Mouse (Mus musculus) right cerebral cortex, adult 18-20 months (tissue): ENCODE measurements around the gene Tns1.

Experiments used
- DNase-seq: peaks from one replicate; pipeline ENCODE4 v3.0.0; 2022; ENCODE audit warnings: mixed read lengths

The Tns1 gene

DNA sequence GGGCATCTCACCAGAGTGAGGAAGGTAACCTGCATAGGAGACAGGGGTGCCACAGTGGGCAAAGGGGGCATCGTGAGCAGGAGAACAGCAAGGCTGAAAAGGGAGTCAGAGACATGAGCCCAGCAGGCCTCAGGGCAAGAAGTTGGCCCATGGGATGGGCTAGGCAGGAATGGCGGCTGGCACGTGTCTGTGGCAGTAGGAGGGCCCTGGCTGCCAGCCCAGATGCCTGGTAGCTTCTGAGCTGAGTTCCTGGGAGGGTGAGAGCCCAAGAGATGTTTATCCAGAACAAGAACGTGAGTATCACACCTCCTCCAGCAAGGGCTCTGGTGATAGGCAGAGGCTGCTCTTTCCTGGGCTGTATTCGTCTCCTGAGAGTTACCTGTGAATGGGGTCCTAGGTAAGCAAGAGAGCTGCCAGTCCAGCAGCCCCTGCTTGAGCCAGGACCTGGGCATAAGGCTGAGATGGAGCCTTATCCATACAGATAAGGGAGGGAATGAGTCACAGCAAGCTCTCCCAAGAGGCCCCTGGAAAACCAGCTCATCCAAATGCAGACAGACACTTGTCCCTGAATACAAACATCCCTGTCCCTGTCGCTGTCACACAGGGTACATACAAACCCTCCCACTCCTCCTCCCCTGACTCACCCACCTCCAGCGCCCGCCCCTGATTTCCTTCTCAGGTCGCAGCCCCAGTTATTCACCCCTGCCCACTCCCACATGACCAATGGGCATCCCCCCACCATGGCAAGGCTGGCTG, 2.2 kb downstream of the Tns1 start:
- DNase-seq: peak; percentile 55

DNA sequence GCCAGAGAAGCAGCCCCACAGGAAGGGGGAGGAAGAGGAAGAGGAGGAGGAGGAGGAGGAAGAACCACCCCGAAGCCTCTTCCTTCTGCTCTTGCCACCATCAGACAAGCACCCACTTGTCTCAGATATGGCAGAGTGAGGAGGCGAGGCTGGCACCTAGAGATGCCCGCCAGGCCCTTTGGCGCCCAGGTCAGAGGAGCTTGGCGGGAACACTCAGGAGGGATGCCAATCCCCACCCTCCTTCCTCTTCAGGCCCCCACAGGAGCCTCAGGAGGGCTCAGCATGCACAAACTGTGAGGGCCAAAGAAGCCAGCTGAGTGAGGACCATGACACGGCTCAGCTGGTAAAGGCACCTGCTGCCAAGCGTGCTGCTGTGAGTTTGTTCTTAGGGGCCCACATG, 3.1 kb downstream of the Tns1 start:
- no peak for DNase-seq

DNA sequence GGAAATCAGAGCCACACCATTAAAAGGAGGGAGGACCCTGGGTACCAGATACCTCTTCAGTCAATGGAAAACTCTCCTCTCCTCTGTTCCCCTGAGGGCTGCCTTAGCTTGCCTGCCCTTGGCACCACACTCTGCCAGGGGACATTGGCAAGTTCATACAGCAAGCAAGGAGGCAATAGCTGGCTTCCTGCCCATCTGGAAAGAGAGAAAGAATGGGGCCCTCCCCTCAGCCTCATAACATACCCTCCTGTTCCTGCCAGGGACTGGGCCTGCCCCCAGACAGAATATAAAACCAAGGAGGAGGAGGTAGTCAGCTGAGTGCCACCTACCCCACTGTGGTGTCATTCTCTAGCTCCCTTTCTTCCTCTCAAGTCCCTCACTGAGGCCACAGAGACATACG, 5.1 kb downstream of the Tns1 start:
- DNase-seq: no peak

DNA sequence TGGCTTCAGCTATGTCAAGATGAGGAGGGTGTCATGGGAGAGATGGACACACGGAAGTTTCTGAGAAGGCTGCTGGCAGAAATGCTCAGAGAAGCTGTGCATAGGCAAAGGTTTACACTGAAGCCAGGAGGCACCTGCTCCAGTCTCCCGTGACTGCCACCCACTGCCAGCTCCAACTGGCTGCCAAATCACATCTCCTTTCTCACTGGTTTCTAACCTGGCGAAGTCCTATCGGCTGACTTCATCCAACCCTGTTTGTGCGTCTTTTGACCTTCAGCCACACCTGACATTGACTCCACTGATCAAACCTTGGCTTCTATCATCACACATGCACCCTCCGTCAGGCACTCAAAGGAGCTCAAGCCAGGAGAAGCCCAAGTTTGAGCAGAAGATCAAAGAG, 6.4 kb downstream of the Tns1 start:
- DNase-seq: no peak

DNA sequence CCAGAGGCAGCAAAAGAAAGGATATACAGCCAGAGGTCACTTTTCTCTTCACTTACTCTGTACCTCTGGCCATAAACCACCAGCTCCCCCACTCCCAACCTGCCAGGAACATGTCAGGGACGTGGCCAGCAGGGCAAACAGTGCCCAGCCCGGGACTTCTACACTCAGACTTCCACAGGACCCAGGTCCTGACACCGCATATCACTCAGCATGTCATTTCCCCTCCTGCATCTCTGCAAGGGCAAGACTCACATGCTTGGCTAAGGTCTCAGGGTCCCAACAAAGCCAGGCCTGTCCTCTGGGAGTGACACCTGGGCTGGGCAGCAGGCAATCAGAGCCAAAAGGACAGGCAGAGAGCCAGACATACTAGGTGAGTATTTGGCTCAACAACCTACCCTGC, 11.2 kb downstream of the Tns1 start:
- DNase-seq: no peak

DNA sequence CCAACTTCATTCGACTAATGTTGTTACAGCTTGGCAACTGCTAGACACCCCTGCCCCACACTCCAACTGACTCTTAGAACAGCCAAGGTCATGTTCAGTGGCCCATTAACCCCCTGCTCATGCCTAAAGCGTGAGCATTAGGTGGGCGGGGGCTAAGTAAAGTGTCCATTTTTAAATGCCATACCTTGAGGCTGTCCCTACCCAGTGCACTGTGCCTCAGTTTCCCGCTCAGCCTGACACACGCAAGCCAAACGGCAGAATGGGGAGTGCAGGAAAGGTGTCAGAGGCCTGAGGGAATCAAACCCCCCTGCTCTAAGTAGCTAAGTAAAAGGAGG, 12.6 kb downstream of the Tns1 start:
- no peak for DNase-seq

DNA sequence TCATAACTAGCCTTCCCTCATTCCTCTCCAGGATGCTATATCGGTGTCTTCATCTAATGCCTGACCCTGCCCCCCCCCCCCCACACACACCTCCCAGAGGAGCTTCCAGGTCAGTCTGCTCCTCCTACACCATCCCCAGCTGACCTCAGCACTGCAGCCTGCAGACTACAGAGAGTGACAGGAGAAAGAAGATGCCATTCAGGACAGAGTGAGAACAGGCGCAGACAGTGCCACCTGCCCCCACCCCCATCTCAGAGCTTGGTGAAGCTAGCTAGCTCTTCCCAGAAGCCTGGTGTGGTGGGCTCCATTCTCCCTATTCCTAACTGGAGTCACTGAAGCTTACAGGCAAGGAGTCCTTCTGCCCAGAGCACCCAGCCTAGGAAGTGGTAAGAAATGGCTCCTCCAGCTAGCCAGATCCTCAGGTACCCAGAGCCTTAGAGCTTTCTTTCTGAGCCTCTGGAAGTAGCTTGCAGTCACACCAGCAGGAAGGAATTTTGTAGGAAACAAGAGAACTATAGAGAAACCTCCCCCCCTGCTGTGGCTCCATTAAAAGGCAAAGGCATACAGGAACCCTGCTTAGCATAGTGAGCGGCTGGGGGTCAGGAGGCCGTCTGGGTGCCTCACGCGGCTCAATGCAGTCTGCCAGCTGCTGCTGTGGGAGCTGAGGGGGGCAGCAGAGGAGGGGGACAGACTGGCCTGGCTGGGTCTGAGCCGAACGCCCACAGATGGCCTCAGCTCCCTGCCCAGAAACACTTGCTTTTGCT, 13.1 kb downstream of the Tns1 start:
- DNase-seq: no peak

DNA sequence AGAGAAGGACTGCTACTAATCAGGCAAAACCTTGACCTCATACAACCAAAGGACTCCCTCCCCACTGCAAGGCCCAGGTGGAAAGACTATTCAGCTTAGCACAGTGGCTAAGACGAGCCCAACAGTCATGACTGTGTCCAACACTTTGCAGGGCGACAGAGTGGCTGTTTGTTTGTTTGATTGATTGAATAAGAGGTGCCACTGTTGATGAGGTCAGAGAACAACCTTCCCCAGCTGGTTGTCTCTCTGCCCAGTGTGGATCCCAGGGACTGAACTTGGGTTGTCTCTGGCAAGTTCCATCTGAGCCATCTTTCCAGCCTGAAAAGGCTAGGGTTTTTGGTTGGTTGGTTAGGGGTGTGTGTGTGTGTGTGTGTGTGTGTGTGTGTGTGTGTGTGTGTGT, 14.6 kb downstream of the Tns1 start:
- DNase-seq: no peak

DNA sequence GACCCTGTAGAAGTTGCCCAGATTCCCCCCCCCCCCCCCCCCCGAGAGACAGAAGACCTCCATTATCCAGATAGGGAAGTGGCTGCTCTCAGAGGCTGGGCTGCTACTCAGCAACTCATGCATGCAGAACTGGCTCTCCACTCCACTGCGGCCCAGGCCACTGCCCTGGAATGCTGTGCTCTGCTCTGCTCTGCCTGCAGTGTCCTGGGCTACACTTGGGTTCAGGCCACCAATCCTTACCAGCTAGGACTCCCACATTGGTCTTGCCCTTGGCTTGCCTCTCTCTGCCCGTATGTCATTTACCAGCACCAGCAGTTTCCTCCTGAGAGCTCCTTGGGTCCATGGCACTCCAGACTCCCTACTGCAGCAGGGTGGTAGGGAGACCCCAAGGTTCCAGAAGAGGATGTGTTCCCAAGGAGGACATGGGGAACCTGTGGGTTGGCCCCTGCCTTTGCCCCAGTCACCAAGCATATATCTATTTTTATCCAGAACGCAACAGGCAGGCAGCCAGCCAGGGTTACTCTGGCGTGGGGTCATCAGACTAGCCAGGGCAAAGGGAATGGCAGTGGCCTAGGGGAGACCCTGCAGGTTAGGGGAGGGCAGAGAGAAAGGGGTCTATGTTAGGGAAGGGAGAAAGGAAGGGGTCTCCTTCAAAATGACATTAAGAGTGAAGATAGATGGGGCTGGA, 16.2 kb downstream of the Tns1 start:
- DNase-seq: no peak

DNA sequence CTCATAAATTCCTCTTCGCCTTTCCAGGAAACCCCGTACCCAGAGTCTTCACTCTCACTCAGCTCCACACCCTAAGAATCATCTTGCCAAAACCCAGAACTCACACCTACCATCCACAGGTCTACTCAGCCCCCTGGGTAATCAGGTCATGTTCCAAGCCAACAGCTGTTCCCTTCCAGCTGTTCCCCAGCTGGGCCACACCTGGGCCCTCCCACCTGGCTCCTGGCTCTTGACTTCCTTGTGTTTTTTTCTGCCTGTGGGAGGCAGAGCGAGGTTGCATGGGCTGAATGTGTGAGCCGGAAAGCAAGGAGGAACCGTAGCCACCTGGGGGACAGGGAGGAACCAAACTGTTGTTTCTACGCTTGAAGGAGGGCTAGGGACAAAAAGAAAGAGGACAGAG, 18.0 kb downstream of the Tns1 start:
- no peak for DNase-seq

DNA sequence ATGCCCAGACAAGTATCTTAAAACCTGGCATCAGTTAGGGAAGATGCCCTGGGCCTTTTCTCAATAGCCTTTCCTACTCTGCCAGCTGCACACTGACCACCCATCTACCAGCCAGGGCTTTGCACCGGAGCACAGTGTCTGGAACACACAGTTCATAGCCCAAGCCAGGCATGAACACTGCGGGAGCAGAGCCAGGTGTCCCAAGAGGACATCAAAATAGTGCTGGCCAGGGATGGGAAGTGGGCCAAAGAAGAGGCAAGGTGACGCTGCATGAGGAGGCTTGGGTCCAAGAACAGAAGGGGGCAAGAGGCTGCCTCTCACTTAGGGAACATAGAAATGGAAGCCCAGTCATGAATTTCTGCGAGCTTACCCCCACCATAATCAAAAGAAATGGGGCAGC, 18.6 kb downstream of the Tns1 start:
- DNase-seq: no peak

DNA sequence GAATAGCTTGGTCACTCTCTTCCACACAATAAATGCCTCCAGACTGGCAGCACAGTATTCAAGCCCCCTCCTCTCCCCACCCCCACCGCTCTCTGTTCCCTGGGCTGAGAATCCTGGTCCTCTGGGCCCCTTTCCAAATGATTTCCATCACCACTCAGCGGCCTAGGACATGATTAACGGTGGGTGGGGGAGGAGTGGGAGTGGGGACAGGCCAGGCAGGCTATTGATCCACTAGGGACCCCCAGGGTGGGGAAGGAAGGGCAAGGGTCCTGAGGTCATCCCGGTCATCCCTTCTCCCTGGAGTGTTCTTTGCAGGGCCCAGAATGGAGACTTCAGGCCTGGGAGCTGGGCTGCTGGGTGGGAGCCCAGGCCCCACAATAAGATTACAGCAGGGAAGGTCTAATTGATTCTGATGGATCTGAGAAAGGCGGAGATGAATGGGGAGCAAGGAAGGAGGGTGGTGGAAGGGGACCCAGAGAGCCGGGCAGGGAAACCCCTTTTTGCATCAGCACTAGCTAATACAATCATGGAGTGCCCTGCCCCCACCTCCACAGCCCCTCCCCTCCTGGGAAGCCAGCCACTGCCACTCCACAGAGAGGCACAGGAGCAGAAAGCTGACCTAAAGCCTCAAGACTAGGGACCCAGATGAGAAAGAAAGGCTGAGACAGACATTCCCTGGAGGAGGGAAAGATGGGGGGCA, 20.4 kb downstream of the Tns1 start:
- no peak for DNase-seq

DNA sequence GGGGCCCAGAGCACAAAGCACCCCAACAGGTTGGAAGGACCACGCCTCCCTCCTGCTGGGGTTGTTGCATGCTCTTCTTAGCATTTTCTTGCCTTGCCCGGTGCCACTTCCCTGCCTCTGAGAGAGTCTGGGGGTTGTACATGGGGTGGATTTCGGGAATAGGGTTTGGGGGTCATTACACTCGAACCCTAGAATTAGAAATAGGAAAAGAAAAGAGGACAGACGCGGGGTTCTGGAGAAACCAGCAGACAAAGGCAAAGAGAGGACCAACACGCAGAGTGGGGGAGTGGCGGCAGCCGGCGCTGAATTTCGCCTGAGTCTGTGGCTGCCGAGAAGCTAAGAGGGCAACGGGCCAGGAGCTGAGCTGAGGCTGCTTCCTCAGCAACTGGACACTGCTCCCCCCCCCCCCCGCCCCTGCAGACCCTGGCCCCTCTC, 25.2 kb downstream of the Tns1 start:
- no peak for DNase-seq

DNA sequence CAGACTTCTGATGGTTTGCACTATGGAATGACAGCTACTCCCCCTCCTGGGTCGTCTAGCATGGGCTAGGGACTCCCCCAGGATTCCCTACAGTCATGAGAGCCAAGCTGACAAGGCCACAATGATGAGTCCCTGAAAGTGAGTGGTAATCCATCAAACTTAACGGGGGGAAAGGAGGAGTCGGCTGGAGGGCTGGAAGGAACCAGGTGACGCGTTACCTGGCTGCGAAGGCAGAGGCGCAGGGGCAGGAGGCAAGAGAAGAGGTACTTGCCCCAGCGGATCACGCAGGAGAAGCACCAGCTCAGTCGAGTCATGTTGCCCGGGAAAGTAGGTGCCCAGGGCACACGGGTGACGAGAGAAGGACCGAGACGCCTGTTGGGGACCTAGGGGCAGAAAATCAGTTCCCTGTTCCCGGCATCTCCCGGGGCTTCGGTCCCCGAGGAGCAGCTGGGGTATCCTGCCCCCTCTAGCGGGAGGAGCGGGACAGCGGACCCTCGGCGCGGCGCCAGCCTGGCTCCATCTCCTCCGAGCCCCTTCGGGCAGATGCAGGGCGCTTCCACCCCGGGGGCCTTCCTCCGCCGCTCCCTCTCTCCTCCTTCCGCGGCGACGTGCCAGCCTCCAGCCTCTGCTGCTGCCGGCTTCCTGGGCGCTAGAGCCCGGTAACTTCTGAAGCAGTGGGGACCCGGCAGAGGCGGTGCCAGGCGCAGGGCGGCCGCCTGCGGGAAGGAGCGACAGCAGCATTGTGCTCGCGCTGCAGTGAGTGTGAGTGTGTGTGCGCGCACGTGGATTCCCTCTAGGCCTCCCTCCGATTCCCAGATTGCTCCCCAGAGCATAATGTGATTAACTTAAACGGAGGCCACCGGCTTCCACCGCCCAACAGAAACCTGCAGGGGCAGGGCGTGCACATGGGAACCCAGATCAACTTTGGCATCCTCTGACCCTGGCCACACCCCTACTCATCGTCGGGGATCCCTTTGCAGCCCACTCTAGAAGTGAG, 25.9 kb downstream of the Tns1 start:
- DNase-seq: no peak

DNA sequence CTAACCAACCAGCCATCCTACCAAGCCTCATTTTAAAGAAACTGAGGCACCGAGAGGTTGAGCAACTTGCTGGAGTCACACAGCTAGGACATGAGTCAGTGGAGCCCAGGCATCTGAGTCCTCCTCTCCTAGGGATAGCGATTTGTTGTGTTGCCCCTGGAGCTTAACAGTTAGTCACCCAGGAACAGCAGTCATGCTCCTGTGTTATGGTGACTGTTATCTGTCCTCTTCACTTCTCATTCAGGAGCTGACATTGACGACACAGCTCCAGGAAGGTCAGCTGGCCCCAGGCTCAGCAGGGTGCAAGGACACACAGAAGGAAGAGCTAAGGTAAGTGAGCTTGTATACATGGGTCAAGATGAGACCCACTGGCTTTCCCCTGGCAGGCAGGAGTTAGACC, 28.5 kb downstream of the Tns1 start:
- no peak for DNase-seq

DNA sequence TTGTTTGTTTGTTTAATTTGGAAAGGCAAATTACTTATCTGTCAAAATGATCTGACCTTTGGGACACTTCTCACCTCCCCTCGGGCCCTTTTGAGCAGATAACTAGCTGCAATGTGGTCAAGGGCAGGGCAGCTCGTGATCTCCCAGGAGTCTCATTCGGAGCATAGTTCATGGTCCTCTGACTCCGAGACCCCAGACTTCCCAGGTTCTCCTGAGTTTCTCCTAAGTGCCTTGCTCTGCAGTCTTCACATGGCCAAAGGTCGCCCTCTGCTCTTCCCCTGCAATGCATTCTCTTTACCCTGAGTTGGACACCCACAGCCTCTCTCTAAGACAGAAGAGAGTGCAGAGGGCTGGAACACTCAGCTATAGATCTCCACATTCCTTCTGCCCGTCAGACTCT, 29.0 kb downstream of the Tns1 start:
- no peak for DNase-seq

DNA sequence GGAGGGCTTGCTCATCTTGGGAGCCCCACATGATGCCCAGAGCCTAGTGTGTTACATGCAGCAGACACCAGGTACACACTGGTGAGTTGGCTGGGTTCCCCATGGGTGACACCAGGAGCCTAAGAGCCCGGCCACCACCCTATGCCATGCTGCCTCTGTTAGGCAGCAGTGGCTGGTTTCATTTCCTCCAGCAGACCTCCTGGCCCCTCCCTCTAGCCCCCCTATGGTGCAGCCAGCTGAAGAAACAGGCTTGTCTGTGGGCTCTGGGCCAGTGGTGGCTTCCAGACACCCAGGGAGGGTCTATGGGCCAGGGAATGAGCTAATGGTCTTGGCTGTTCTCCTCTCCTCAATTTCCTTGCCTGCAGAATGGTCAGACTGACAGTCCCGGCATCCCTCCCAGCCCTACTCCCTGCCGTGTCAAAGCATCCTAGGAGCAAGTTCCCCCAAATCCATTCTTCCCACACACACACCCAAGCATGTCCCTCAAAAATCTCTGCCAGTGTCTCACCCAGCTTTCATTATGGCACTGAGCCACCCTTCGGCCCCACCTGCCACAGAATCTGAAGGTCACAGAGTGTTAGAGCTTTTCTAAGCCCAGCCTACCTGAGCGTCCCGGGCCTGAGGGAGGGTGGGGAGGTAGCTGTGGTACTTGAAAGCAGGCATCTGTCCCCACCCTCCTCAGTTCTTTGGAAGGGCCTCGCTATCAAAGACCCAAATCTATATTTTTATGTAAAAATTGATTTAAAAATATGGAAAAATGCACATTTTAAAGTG, 29.6 kb downstream of the Tns1 start:
- DNase-seq: no peak

DNA sequence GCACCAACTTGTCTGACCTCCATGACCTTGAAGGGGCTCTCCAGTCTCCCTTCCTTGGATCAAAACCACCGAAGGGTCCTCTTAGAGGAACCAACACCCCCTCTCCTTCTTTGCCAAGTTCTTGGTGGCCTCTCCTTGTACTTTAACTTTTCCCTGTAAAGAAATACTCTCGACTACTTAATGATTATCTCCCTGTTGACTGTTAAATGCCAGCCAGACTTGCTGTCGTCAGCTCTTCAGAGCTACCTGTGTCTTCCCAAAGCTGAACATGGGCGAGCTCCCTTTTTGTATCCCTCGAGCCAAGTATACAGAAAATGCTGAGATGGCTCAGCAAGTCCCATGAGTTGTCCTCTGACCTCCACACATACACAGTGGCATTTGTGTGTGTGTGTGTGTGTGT, 30.8 kb downstream of the Tns1 start:
- no peak for DNase-seq

DNA sequence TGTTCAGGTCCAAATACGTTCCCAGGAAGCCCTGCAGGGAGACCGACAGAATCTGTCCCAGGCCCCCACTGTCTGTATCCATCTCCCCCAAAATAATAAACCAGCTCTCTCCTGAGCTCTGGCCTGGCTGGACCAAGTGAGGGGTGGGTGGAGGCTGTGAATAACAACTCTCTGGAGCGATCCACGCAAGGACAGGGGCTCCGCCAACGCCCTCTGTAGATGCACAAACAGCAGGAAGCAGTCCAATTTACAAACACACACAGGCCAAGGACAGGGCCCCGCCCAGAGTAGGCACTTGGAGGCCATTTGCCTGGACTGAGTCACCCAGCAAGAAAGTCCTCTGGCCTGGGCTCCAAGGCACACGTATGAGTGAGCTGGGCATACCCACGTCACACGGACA, 32.0 kb downstream of the Tns1 start:
- no peak for DNase-seq

DNA sequence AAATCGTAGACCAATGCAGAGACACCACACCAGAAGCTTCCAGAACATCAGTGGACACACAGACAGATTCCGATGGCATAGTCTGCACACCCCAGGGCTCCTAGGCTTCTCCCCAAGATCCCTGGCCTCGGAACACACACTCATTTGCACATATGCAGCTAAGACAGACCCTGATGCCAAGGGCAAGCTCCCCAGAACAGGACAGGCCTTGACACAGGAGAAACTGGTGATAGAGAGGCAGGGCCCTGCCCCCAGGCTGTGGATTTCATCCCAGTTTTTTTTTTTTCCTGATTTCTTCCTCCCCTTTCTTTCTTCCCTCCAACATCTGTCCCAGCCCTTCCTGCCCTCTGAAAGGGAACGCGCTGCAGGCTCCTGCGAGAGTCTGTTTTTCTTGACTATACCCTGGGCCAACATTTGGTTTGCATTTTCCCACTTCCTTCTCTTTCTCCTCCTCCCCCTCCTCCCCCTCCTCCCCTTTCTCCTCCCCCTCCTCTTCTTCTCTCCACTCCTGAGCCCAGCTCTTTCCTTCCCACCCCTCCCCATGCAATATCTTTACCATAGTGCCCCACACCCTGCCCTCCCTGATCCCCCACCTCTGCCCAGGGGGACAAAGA, 32.5 kb downstream of the Tns1 start:
- no peak for DNase-seq

DNA sequence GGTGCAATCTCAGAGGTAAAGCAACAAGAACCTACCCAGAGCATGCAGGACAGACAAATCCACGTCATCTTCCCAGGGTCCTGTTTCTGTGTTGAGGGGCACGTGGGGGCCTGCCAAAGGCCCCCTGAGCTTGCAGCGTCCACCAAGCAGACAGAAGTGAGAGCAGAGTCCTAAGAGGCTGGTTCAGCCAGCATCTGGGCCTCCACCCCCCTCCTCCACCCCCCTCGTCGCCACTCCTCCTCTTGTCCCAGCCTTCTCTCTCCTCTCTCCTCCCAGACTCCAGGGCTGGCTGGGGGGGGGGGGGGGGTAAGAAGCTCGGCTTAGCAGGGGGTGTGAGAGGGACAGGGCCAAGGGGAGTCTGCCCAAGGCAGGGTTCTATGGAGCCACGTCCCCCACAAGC, 33.1 kb downstream of the Tns1 start:
- no peak for DNase-seq
